Mouse (Mus musculus) gastrocnemius, adult 2 months (tissue): Measurements from ENCODE around the gene Cped1. TPM values are rescaled to one million over a fixed set of nuclear protein-coding genes. Genes with fewer than 3 reads are reported as not detected.

Source experiments
- DNase-seq: peaks from one replicate; pipeline ENCODE4 v3.0.0; 2022
- H3K27ac ChIP-seq: fragments of 200-600 bp; 2 replicates; pipeline ENCODE4 v1.8.1; 2022; ENCODE audit warnings: mild to moderate bottlenecking
- H3K4me3 ChIP-seq: fragments of 200-600 bp; 2 replicates; pipeline ENCODE4 v1.8.1; 2022; ENCODE audit warnings: mild to moderate bottlenecking, moderate library complexity
- CTCF ChIP-seq: fragments of 200-600 bp; IDR thresholded peaks from 2 replicates; pipeline ENCODE4 v1.8.1; 2022; ENCODE audit warnings: antibody characterized with exemption, mild to moderate bottlenecking, moderate library complexity
- intact Hi-C: fragments of 180-260 bp; cut with DNase I; formaldehyde crosslinking; loops from one replicate; pipeline ENCODE4 v1.15.1; 2025
- total RNA-seq, 2 experiments: library from RNA; stranded (reverse); gene quantifications; 2 replicates each; pipeline ENCODE4 v1.2.3; 2021

Gene Cped1
- total RNA-seq, 2 experiments from 2014 or later, result 22.4 to 24.5 TPM

GRCm38 (mm10) chr6:22161944-22162343 is 176.2 kb downstream of the Cped1 start:
- intact Hi-C loops, result no loop called here
- DNase-seq, result no peak
- no peak overlapping the region for H3K27ac ChIP-seq

GRCm38 (mm10) chr6:22168388-22168787 is 182.7 kb downstream of the Cped1 start:
- no peak for DNase-seq
- no peak overlapping the region for H3K4me3 ChIP-seq
- H3K27ac ChIP-seq, result no peak overlapping the region
- intact Hi-C loops, result no loop called here
- TF ChIP-seq CTCF, result no peak

More at GRCm38 (mm10) chr6:22161944-22162343, 176.2 kb downstream of the Cped1 start:
- no peak for TF ChIP-seq CTCF
- no peak overlapping the region for H3K4me3 ChIP-seq

GRCm38 (mm10) chr6:22178721-22179295 is 193.1 kb downstream of the Cped1 start:
- no peak for TF ChIP-seq CTCF
- Histone ChIP-seq H3K4me3 (no peak overlapping the region), H3K27ac (no peak overlapping the region)
- intact Hi-C loops, result no loop called here
- no peak for DNase-seq

GRCm38 (mm10) chr6:22180316-22180715 is 194.6 kb downstream of the Cped1 start:
- Histone ChIP-seq H3K27ac (no peak overlapping the region), H3K4me3 (no peak overlapping the region)
- intact Hi-C loops, result no loop called here
- no peak for TF ChIP-seq CTCF
- no peak for DNase-seq

- intact Hi-C loops, result no loop called here
- no peak for DNase-seq
- no peak for TF ChIP-seq CTCF
These were observed 201.3 kb downstream of the Cped1 start for GRCm38 (mm10) chr6:22186967-22187366.

GRCm38 (mm10) chr6:22189346-22190335 is 203.9 kb downstream of the Cped1 start:
- intact Hi-C loops, result no loop called here
- Histone ChIP-seq H3K27ac (no peak overlapping the region), H3K4me3 (no peak overlapping the region)
- TF ChIP-seq CTCF, result no peak
- no peak for DNase-seq

More at GRCm38 (mm10) chr6:22186967-22187366, 201.3 kb downstream of the Cped1 start:
- no peak overlapping the region for H3K27ac ChIP-seq
- H3K4me3 ChIP-seq, result no peak overlapping the region

- H3K27ac ChIP-seq, result peak overlapping the region; percentile 70
- intact Hi-C loops, result no loop called here
- TF ChIP-seq CTCF, result no peak
- H3K4me3 ChIP-seq, result no peak overlapping the region
- DNase-seq, result no peak
These were observed 212.9 kb downstream of the Cped1 start for GRCm38 (mm10) chr6:22198603-22199002.

- no peak for TF ChIP-seq CTCF
- intact Hi-C loops, result no loop called here
- no peak overlapping the region for H3K4me3 ChIP-seq
- peak overlapping the region; percentile 70; the same call in 1 of the 2 replicates for H3K27ac ChIP-seq
- DNase-seq, result no peak
These were observed 213.8 kb downstream of the Cped1 start for GRCm38 (mm10) chr6:22199473-22199872.

GRCm38 (mm10) chr6:22200133-22200532 is 214.4 kb downstream of the Cped1 start:
- intact Hi-C loops, result no loop called here
- H3K4me3 ChIP-seq, result no peak overlapping the region
- no peak for DNase-seq
- no peak overlapping the region for H3K27ac ChIP-seq
- TF ChIP-seq CTCF, result no peak

GRCm38 (mm10) chr6:22201879-22202278 is 216.2 kb downstream of the Cped1 start:
- H3K4me3 ChIP-seq, result no peak overlapping the region
- intact Hi-C loops, result no loop called here
- peak overlapping the region; percentile 46; the same call in 1 of the 2 replicates for H3K27ac ChIP-seq
- no peak for DNase-seq
- TF ChIP-seq CTCF, result no peak

GRCm38 (mm10) chr6:22205030-22205750 is 219.5 kb downstream of the Cped1 start:
- TF ChIP-seq CTCF, result no peak
- intact Hi-C loops, result no loop called here
- no peak for DNase-seq
- peak overlapping the region; percentile 39 for H3K4me3 ChIP-seq
- peak overlapping the region; percentile 20 for H3K27ac ChIP-seq

GRCm38 (mm10) chr6:22205751-22206121 is 220.0 kb downstream of the Cped1 start:
- no peak for TF ChIP-seq CTCF
- Histone ChIP-seq H3K27ac (peak overlapping the region; percentile 20), H3K4me3 (peak overlapping the region; percentile 39)
- intact Hi-C loops, result no loop called here
- no peak for DNase-seq

- no peak for DNase-seq
- intact Hi-C loops, result no loop called here
- TF ChIP-seq CTCF, result no peak
- peak overlapping the region; percentile 39 for H3K4me3 ChIP-seq
- no peak overlapping the region for H3K27ac ChIP-seq
These were observed 220.5 kb downstream of the Cped1 start for GRCm38 (mm10) chr6:22206179-22206578.
